Mouse (Mus musculus) hematopoietic stem cell, adult 5-6 weeks (primary cell): ENCODE results near the gene Elovl7. TPM values are rescaled to one million over a fixed set of nuclear protein-coding genes. Genes with fewer than 3 reads are reported as not detected.

Experiments used
- ATAC-seq, 2 experiments: fragments of 125-278 bp in 1 of 2; replicated peaks in 1 of 2; 2 replicates each; pipeline ENCODE4 v1.8.0; 2016 to 2017; ENCODE audit warnings: inconsistent platforms in 2 of 2, mild to moderate bottlenecking in 2 of 2, moderate number of reproducible peaks in 2 of 2, low read depth in 1 of 2, moderate TSS enrichment in 1 of 2; ENCODE audit not compliant: low FRiP score in 2 of 2, poor library complexity in 2 of 2, severe bottlenecking in 2 of 2, insufficient read depth in 1 of 2, low TSS enrichment in 1 of 2
- total RNA-seq: library from RNA; stranded (forward); fragments of 172-1452, 232-1000 nt; gene quantifications from 2 replicates; pipeline ENCODE4 v1.2.3, GENCODE M21; 2017

The Elovl7 gene
- 4.0 and 4.6 TPM in 2 replicates for total RNA-seq

DNA sequence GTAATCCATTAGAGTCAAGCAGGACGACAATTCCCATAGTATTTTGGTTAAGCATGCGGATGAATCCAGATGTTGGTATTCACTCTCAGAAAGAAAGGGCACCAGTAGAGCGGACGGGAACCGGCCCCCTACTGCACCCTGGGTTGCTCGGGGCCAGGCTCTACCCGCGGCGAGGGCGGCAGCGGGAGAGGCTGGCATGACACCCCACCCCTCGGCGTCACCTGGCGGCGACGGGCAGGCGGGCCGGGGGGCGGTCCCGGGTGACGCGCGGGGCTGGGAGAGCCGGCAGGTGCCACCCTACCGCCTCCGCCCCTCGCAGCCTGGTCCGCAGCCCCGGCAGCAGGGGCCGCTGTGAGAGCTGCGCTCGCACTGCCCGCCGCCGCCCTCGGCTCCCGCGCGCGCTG lies at the start of gene Elovl7:
Gene Elovl7 (plus strand): TSS at position 324 of the 404 bp plus-strand sequence.
- peak; percentile 89 to 92 for ATAC-seq

DNA sequence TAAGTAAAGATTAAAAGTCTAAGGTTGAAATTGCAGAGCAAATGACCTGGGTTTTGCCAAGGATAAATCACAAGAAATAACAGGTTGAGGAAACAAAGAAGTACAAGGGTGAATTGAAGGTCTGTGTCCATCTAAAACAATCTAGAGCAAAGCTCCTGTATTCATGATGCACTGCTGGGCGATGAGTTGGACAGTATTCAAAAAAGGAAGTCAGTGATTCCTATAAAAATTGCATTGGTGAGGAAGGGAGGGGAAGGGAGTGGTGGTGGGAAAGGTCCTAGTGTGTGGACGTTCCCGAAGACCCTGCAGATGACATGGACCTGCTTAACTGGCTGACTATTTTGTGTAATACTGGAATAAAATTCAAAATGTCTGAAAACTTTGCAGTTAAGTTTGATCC lies 49.6 kb upstream of the Elovl7 start:
- no peak for ATAC-seq

DNA sequence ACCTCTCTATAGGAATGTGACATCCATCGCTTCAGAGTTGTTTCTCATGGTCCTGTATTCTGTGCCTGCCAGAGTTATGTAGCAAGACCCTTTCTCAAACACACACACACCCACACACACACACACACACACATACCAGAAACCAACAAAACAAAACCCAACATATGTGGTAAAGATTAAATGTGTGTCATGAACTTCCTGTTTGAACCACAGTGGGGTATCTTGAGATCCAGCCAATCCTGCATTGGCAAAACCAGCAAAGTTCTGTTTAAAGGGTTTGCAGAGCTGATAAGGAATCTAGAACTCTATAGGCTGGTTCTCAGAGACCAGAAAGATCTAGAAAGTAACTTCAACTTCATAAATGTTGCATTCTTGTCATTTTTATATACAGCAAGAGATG lies 44.2 kb upstream of the Elovl7 start:
- ATAC-seq: peak; percentile 74 to 85

DNA sequence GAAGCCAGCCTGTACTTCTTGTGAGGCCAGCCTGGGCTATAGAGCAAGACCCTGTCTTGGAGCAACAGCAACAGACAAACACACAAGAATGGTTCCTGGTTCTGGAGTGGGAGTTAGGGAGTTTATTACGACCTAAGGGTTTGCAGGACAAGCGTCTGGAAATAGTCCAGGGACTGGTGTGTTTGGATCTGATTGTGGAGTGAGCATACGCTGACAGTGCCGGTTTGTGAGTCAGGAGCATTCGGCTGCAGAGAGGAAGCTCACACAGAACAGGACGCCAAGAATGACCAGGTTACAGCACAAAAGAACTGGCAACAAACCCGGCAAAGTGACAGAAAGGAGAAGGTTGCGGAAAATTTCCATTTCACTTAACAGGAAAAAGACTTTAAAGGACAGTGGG lies 43.7 kb upstream of the Elovl7 start:
- ATAC-seq: no peak

DNA sequence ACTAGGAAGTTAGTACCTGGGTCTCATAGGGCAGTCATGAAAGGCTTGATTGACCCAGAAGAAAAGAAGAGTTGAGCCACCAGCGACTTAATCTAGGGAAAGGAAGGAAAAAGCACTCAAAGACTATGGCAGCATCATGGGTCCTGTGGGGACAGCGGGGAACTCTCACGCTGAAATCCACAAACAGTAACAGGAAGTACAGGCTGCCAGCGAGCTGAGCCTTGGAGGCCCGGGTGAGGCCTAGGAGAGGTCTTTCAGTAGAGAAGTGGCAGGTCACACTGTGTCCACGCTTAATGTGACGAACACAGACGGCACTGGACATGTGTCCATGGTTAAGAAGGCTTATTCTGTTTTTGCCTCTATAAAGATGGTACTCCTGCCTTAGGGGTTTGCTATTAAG lies 34.6 kb upstream of the Elovl7 start:
- ATAC-seq: peak; percentile 87 to 89; a peak in 3 of 4 replicates

DNA sequence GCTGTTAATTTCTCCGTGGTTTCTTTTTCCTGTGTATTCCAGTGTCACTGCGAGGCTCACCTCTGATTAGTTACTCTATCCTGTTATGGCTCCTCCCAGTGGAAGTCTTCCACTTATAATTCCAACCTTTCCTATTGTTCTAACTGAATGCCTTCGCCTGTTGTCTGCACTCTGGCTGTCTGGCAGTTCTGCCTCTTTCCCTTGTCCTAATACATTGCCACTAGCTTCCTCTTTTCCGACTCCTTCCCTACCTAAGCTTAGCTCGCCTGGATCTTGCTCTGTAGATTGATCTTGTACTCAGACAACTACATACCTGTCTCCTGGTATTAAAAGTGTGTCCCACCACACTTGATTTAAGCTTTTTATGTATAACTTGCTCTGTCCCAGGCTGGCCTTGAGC lies 33.4 kb upstream of the Elovl7 start:
- ATAC-seq: no peak

DNA sequence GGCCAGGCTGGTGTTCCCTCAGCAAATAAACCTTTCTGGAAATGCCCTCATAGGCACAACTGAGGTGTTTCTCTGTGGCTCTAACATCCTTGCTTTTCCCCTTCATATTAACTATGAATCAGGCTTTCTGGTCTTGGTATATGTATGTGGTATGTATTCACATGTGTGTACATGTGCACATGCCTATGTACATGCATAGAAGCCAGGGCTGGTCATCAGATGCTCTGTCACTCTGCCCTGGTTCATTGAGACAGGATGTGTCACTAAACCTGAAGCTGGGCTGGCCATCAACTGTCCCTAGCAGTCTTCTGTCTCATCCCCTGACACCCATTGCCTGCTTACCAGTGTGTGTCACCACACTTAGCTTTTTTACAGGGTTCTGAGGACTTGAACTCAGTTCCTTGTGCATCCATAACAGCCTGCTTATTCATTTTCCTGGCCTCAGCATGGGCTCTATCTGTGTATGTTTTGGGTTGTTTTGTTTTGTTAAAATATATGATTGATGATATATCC lies 29.4 kb upstream of the Elovl7 start:
- ATAC-seq: no peak

DNA sequence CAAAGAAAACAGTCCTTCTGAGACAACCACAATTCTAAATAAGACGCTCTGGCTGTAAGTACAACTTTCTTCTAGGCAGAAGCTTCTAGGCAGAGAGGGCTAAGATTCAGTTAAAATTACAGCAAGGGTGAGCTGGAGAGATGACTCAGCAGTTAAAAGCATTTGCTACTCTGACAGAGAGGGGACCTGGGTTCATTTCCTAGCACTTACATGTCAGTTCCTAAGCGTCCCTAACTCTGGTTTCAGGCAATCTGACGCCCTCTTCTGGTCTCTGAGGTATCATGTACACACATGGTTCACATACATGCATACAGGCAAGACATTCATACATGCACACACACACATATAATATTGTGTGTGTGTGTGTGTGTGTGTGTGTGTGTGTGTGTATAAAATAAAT lies 28.7 kb upstream of the Elovl7 start:
- no peak for ATAC-seq

DNA sequence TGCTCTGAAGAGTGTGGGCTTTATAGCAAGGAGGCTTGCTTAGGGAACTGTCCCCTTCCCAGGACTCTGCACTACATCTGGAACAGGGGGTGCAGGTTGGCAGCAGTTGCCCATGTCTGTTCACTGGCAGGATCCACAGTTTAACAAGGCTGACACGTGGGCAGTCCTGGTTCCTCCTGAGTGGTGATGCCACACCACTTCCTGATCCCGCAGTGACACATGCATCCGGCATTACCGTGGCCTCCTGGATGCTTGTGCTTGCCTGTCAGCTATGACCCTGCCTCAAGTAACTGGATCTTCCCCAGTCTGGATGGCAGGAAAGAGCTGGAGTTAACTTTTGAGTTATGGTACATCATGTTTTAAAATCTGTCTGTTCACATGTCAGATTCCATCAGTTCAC lies 26.2 kb upstream of the Elovl7 start:
- no peak for ATAC-seq

DNA sequence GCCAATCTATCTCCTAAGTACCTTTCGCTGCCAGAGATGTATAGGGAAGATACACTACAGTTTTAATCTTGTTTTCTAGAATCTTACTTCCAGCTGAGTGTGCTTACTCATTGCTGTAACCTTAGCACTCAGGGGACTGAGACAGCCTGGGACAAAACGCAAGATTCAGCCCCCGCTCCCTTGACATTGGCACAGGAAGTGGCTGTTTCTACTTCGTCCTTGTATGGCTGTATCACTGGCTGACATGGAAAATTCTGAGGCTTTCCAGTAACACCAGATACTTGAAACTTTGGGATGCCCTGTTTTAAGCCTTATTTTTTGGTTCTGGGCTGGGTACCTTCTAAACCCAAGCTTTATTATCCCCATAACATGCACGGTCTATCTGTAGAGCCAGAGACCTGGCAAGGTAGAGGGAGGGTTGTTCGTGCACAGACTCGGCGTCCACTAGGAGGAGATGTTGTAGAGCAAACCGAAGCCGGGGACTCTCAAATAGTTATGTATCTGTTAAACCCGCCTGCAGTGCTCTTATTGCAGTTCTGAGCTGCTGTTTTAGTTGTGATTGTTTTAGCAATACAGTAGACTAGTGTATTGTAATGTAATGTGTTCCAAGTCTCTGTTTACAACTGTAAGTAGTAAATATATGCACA lies 23.0 kb upstream of the Elovl7 start:
- ATAC-seq: peak; percentile 93 to 95

DNA sequence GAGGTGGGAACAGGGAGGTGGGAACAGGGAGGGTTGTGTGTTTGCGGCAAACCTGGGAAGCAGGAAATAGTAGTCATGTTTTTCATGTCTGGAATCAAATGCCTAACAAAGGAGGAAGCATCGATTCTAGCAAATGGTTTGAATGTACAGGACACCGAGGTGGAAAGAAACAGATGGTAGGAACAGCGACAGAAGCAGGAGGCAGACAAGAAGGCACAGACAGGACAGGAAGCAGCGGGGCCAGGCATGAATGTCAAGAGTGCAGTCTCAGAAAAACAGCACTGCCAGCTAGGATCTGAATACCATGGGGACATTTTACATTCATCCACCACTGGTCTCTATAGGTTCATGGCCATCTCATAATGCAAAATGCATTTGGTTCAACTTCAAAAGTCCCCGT lies 18.7 kb upstream of the Elovl7 start:
- ATAC-seq: no peak

DNA sequence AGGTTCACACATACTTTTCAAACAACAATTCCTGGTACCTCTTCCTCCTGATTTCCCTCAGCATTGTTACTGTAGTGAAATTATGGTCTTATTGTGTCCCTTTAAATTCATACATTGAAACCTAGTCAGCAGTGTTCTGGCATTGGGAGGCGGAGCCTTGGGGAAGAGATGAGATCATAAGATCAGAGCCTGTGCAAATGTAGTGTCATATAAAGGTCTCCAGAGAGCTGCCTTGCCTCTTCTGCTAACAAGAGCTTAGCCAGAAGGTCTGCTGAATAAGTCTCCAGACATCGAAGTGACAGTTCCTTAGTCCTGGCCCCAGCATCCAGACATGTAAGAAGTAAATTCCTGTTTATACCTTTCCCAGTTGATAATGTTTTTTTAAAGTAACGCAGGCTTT lies 9.3 kb upstream of the Elovl7 start:
- no peak for ATAC-seq

DNA sequence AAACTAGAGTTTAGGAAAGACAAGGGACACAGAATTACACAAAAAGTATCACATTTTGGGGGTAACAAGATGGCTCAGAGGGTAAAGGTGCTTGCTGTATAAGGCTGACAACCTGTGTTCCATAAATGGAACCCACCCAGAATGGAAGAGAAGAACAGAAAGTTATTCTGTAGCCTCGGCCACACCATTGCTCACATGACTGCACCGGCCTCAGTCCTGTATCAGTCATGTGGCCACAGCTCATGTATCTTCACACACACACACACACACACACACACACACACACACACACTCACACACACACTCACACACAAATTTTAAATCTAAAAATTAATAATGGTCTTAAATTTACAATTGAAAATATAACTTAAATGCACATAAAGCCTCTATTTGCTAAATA lies 6.8 kb upstream of the Elovl7 start:
- ATAC-seq: no peak

DNA sequence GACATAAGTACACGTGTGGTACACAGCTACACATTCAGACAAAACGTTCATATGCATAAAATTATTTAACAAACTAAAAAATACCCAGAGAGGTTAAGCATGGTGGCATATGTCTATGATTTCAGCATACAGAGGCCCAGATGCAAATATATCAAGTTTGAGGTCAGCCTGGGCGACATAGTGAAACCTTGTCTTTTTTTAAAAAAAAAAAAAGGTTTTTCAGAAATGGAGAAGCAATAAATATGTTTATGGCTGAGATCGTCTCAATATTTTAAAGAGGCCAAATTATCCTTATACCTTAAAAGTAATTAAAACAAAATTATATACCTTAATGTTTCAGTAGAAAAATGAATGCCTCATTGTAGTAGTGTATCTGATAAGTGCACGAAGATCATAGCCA lies 6.1 kb upstream of the Elovl7 start:
- no peak for ATAC-seq

DNA sequence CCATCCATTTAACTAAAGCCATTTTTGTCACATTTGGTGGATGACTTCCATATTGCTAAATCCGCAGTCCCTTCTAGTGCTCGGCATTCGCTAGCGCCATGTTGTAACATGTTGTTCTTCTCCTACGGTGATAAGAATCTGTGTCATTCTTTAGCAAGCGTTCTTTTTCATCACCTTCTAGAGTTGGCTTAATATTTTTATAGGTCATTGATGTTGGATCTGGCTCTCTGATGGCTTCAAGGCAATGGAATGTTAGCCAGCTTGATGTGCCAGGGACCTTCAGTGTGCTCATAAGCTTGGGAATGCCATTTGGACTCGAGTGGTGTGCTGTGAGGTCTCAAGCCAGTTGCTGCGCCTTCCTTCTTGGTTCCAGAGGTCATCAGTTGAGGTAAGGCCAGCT lies 3.2 kb upstream of the Elovl7 start:
- ATAC-seq: no peak

DNA sequence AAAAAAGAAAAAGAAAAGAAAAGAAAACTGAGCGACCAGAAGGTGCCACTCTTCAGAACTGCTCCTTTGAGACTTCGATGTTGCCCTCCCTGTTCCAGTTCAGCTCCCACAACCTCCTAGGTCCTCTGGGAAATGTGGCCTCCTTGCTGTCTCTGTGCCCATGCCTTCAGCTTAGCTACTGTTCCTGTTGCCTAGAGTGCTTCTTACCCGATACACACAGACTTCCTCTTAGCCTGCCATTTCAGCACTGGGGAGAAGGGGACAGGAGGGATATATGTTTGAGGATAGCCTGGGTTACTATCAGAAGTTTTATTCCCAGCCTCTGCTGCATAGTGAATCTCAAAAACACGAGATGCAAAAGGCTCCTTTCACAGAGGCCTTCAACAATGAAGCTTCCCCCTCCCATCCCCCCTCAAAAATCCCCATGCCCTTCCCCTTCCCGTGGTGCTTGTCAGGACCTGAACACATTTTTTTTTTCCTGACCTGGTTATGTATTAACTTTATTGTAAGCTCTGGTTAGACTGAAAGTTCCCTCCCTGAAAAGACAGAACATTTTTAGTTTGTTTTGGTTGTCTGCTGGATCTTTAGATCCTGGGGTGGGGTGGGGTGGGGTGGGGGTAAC lies 1.7 kb upstream of the Elovl7 start:
- ATAC-seq: no peak

DNA sequence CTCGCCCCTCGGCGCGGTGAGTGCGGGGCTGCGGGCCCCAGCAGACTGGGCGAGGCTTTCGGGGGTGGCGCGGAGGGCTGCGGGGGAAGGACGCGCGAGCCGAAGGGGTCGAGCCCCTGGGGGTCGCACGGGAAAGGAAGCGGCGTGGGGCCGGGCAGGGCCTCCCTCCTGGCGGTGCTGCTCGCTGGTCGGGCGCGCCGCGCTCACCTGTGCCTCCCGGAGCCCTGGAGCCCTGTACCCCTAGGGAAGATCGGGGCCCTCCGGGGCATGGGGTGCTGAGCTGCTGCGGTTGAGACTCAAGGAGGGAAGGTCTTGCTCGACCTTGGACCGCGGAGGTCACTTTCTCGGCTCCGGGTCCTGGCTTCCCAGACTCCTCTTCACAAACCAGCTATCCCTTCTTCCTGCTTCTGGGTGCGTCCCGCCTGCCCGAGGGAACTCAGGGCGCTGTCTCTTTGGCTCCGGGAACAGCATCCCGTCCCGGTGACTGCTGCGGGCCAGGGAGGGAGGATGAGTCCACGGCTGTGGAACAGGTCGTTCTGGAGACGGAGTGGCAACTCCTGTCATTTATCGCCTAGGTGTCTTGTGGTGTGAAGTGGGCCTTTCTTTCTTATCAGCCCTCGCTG lies 392 bp downstream of the Elovl7 start:
- peak; percentile 17 to 18; a peak in 1 of 4 replicates for ATAC-seq

DNA sequence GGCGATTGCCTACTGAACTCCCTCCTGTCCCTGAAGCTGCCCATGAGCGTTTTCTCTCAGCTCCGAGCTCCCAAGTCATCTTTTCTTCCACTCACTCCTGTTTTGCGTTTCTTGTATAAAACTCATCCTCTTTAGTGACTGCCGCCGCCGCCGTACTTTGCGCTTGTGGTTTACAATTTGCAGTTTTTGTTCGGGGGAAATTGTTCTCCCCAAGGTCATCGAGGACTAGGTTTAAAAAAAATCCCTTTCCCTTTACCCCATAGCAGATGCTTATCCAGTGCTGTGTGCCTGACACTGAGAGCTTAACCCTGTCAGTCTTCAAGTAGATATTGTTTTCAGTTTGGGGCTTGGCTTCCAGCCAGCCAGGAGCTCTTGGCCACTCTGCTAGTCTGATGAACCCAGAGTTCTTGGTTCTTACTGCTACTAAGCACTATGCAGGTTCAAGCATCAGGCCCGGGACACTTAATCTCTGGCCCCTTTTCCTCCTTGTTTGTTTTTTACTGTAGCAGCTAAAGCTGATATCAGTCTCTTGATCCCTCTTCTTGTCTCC lies 1.1 kb downstream of the Elovl7 start:
- ATAC-seq: 0 out of 4 replicates have a peak, but pooled peaks of 1 of the 2 experiments have one; percentile 5
